Mouse (Mus musculus) midbrain, embryonic 12.5 days (tissue): ENCODE results near the gene Gramd1b. TPM values are rescaled to one million over a fixed set of nuclear protein-coding genes. Genes with fewer than 3 reads are reported as not detected.

Experiments used
- ATAC-seq: fragments of 200-750 bp; cut with Nextera tagmentation; 2 replicates; pipeline ENCODE4 v1.8.0; 2017; ENCODE audit warnings: low read depth, moderate TSS enrichment, moderate library complexity; ENCODE audit not compliant: low FRiP score
- H3K27ac ChIP-seq: fragments of 300-500 bp; sonication (generic); replicated peaks from 2 replicates; pipeline ENCODE4 v1.5.1; 2016; ENCODE audit warnings: mild to moderate bottlenecking
- H3K27me3 ChIP-seq: fragments of 300-500 bp; sonication (generic); 2 replicates; pipeline ENCODE4 v1.6.1; 2016; ENCODE audit warnings: mild to moderate bottlenecking
- H3K36me3 ChIP-seq: fragments of 300-500 bp; sonication (generic); 2 replicates; pipeline ENCODE4 v1.6.1; 2016
- H3K4me1 ChIP-seq: fragments of 300-500 bp; sonication (generic); 2 replicates; pipeline ENCODE4 v1.6.1; 2016
- H3K4me2 ChIP-seq: fragments of 300-500 bp; sonication (generic); replicated peaks from 2 replicates; pipeline ENCODE4 v1.6.1; 2016; ENCODE audit warnings: mild to moderate bottlenecking, moderate library complexity
- H3K4me3 ChIP-seq: fragments of 300-500 bp; sonication (generic); 2 replicates; pipeline ENCODE4 v1.5.1; 2016; ENCODE audit warnings: mild to moderate bottlenecking
- H3K9ac ChIP-seq: fragments of 300-500 bp; sonication (generic); replicated peaks from 2 replicates; pipeline ENCODE4 v1.6.1; 2016; ENCODE audit warnings: mild to moderate bottlenecking, moderate library complexity
- H3K9me3 ChIP-seq: fragments of 300-500 bp; sonication (generic); 2 replicates; pipeline ENCODE4 v1.6.1; 2016; ENCODE audit warnings: mild to moderate bottlenecking
- WGBS: fragments of 180-500 bp; shearing (Covaris S2); methylation state at CpG from one replicate; pipeline ENCODE4 v1.1.7; 2016; 5-methylcytosine and 5-hydroxymethylcytosine counted together
- polyA plus RNA-seq: library from polyadenylated mRNA; unstranded; fragments of >200 nt; fragmentation: Nextera tagmentation; extraction: Ambion mirVana; gene quantifications from 2 replicates; pipeline ENCODE4 v1.2.1, GENCODE M21; 2016

Gene Gramd1b
- polyA plus RNA-seq, 1 experiment from 2014 or later, result 5.4 TPM

- no peaks in the 10 kb centered on the region for H3K36me3 ChIP-seq
- no peak overlapping the region for H3K4me2 ChIP-seq
- H3K9me3 ChIP-seq, result no peaks in the 10 kb centered on the region
- H3K9ac ChIP-seq, result no peak overlapping the region
- H3K27me3 ChIP-seq, result 0 out of 2 replicates have a peak, but pooled peaks cover 5% of the 10 kb centered on the region
- peaks cover 21% of the 10 kb centered on the region for H3K4me1 ChIP-seq
- H3K27ac ChIP-seq, result no peak overlapping the region
- ATAC-seq, result no peak
- WGBS, result 92% methylated on average over 8 of the region's 8 CpGs
- H3K4me3 ChIP-seq, result no peak overlapping the region
These were observed 141.4 kb downstream of the Gramd1b start for GRCm38 (mm10) chr9:40389669-40390395.

GRCm38 (mm10) chr9:40389175-40389574, 142.0 kb downstream of the Gramd1b start:
- H3K27ac ChIP-seq, result no peak overlapping the region
- no peak for ATAC-seq
- 85% methylated on average over 6 of the region's 6 CpGs for WGBS
- H3K4me3 ChIP-seq, result no peak overlapping the region
- H3K4me2 ChIP-seq, result no peak overlapping the region
- no peak overlapping the region for H3K9ac ChIP-seq
- no peaks in the 10 kb centered on the region for H3K36me3 ChIP-seq
- H3K4me1 ChIP-seq, result peaks cover 21% of the 10 kb centered on the region
- no peaks in the 10 kb centered on the region for H3K9me3 ChIP-seq
- H3K27me3 ChIP-seq, result 0 out of 2 replicates have a peak, but pooled peaks cover 5% of the 10 kb centered on the region

- Histone ChIP-seq H3K27me3 (no peaks in the 10 kb centered on the region), H3K9me3 (no peaks in the 10 kb centered on the region), H3K27ac (no peak overlapping the region), H3K9ac (no peak overlapping the region), H3K36me3 (no peaks in the 10 kb centered on the region), H3K4me2 (no peak overlapping the region), H3K4me3 (no peak overlapping the region), H3K4me1 (peaks cover 7% of the 10 kb centered on the region; the same call in 1 of the 2 replicates)
- ATAC-seq, result no peak
- WGBS, result 94% methylated on average over 5 of the region's 5 CpGs
These were observed 146.4 kb downstream of the Gramd1b start for GRCm38 (mm10) chr9:40384781-40385180.

- ATAC-seq, result no peak
- H3K9me3 ChIP-seq, result no peaks in the 10 kb centered on the region
- H3K9ac ChIP-seq, result no peak overlapping the region
- 84% methylated on average over 3 of the region's 3 CpGs for WGBS
- no peaks in the 10 kb centered on the region for H3K36me3 ChIP-seq
- peaks cover 7% of the 10 kb centered on the region; the same call in 1 of the 2 replicates for H3K4me1 ChIP-seq
- H3K4me3 ChIP-seq, result no peak overlapping the region
- no peak overlapping the region for H3K4me2 ChIP-seq
- no peak overlapping the region for H3K27ac ChIP-seq
- H3K27me3 ChIP-seq, result no peaks in the 10 kb centered on the region
These were observed 148.7 kb downstream of the Gramd1b start for GRCm38 (mm10) chr9:40382508-40382907.

- H3K4me2 ChIP-seq, result no peak overlapping the region
- 14% methylated on average over 15 of the region's 15 CpGs for WGBS
- H3K9me3 ChIP-seq, result no peaks in the 10 kb centered on the region
- H3K4me3 ChIP-seq, result no peak overlapping the region
- H3K9ac ChIP-seq, result no peak overlapping the region; the same call in 1 of the 2 replicates
- H3K4me1 ChIP-seq, result peaks cover 10% of the 10 kb centered on the region; the same call in 1 of the 2 replicates
- no peaks in the 10 kb centered on the region for H3K27me3 ChIP-seq
- H3K27ac ChIP-seq, result no peak overlapping the region
- peak; percentile 68 for ATAC-seq
- H3K36me3 ChIP-seq, result no peaks in the 10 kb centered on the region
These were observed 149.5 kb downstream of the Gramd1b start for GRCm38 (mm10) chr9:40381416-40382411.

GRCm38 (mm10) chr9:40376711-40377410, 154.3 kb downstream of the Gramd1b start:
- peaks cover 28% of the 10 kb centered on the region for H3K4me1 ChIP-seq
- H3K9me3 ChIP-seq, result no peaks in the 10 kb centered on the region
- no peak overlapping the region for H3K27ac ChIP-seq
- ATAC-seq, result 0 out of 2 replicates have a peak, but pooled peaks have one; percentile 17
- H3K27me3 ChIP-seq, result peaks cover 3% of the 10 kb centered on the region; the same call in 1 of the 2 replicates
- H3K36me3 ChIP-seq, result no peaks in the 10 kb centered on the region
- 50% methylated on average over 9 of the region's 9 CpGs for WGBS
- H3K4me2 ChIP-seq, result peak overlapping the region; percentile 53
- H3K9ac ChIP-seq, result peak overlapping the region; percentile 54; the same call in 1 of the 2 replicates
- H3K4me3 ChIP-seq, result peak overlapping the region; percentile 38

- Histone ChIP-seq H3K4me3 (peak overlapping the region; percentile 38), H3K4me2 (peak overlapping the region; percentile 53), H3K27me3 (peaks cover 3% of the 10 kb centered on the region; the same call in 1 of the 2 replicates), H3K9me3 (no peaks in the 10 kb centered on the region), H3K27ac (peak overlapping the region; percentile 30), H3K4me1 (peaks cover 25% of the 10 kb centered on the region), H3K36me3 (no peaks in the 10 kb centered on the region), H3K9ac (peak overlapping the region; percentile 54; the same call in 1 of the 2 replicates)
- 3% methylated on average over 11 of the region's 11 CpGs for WGBS
- ATAC-seq, result peak; percentile 85
These were observed 155.0 kb downstream of the Gramd1b start for GRCm38 (mm10) chr9:40376139-40376541.

GRCm38 (mm10) chr9:40375518-40375917, 155.7 kb downstream of the Gramd1b start:
- WGBS, result 54% methylated on average over 6 of the region's 6 CpGs
- H3K4me3 ChIP-seq, result 0 out of 2 replicates have a peak overlapping the region, but pooled peaks have one; percentile 38
- H3K9ac ChIP-seq, result no peak overlapping the region
- ATAC-seq, result peak; percentile 14; the same call in 1 of the 2 replicates
- H3K9me3 ChIP-seq, result no peaks in the 10 kb centered on the region
- no peak overlapping the region for H3K27ac ChIP-seq
- H3K27me3 ChIP-seq, result peaks cover 3% of the 10 kb centered on the region; the same call in 1 of the 2 replicates
- peak overlapping the region; percentile 53 for H3K4me2 ChIP-seq
- H3K36me3 ChIP-seq, result no peaks in the 10 kb centered on the region
- peaks cover 25% of the 10 kb centered on the region for H3K4me1 ChIP-seq

GRCm38 (mm10) chr9:40374992-40375391, 156.2 kb downstream of the Gramd1b start:
- Histone ChIP-seq H3K27ac (no peak overlapping the region), H3K36me3 (no peaks in the 10 kb centered on the region), H3K4me1 (peaks cover 25% of the 10 kb centered on the region), H3K4me3 (no peak overlapping the region), H3K9ac (no peak overlapping the region), H3K27me3 (peaks cover 3% of the 10 kb centered on the region; the same call in 1 of the 2 replicates), H3K9me3 (no peaks in the 10 kb centered on the region), H3K4me2 (peak overlapping the region; percentile 53; the same call in 1 of the 2 replicates)
- 21% methylated on average over 4 of the region's 5 CpGs for WGBS
- ATAC-seq, result no peak

GRCm38 (mm10) chr9:40374533-40374971, 156.6 kb downstream of the Gramd1b start:
- no peaks in the 10 kb centered on the region for H3K36me3 ChIP-seq
- H3K9me3 ChIP-seq, result no peaks in the 10 kb centered on the region
- 0 out of 2 replicates have a peak overlapping the region, but pooled peaks have one; percentile 53 for H3K4me2 ChIP-seq
- peaks cover 25% of the 10 kb centered on the region for H3K4me1 ChIP-seq
- peaks cover 3% of the 10 kb centered on the region; the same call in 1 of the 2 replicates for H3K27me3 ChIP-seq
- H3K27ac ChIP-seq, result no peak overlapping the region
- ATAC-seq, result no peak
- WGBS, result 51% methylated on average over 6 of the region's 6 CpGs
- H3K9ac ChIP-seq, result no peak overlapping the region
- H3K4me3 ChIP-seq, result no peak overlapping the region

- Histone ChIP-seq H3K9ac (no peak overlapping the region), H3K36me3 (no peaks in the 10 kb centered on the region), H3K4me1 (peaks cover 25% of the 10 kb centered on the region), H3K4me3 (no peak overlapping the region), H3K9me3 (no peaks in the 10 kb centered on the region), H3K27me3 (peaks cover 3% of the 10 kb centered on the region; the same call in 1 of the 2 replicates), H3K4me2 (no peak overlapping the region), H3K27ac (no peak overlapping the region)
- ATAC-seq, result no peak
- 77% methylated on average over 11 of the region's 11 CpGs for WGBS
These were observed 157.1 kb downstream of the Gramd1b start for GRCm38 (mm10) chr9:40374052-40374451.
